11 mouse cellular contexts compared by ENCODE assay signal in genomic region chr1:182520938-182521500, GRCm38 (mm10). TPM values are rescaled to one million over a fixed set of nuclear protein-coding genes. Genes with fewer than 3 reads are reported as not detected.
DNase-seq lines count a peak whose midpoint lies in the region; ATAC-seq and TF ChIP-seq lines count a peak whose summit lies in the region.
"Had no signal": no experiment of that assay in that cellular context is flagged by ENCODE, and none has a peak within 500 bp of the region (broad histone marks: within the 10 kb centered on the region; RNA-seq: fewer than 3 reads in every experiment).

No protein-coding gene starts in this region.

- H3K4me2 ChIP-seq in heart, embryonic 12.5 days, result no peak overlapping the region
- H3K4me2 ChIP-seq in hindbrain, embryonic 13.5 days, result no peak overlapping the region

- H3K27me3 ChIP-seq in heart, embryonic 12.5 days (replicated peaks), result no peaks in the 10 kb centered on the region
- H3K27me3 ChIP-seq in thymus, adult 2 months (ENCODE audit: control insufficient read depth, insufficient read depth, low read length), result no peaks in the 10 kb centered on the region
- peaks cover 17% of the 10 kb centered on the region for H3K27me3 ChIP-seq in hindbrain, embryonic 13.5 days

- TF ChIP-seq POLR2A in thymus, adult 2 months (IDR thresholded peaks at IDR 0.05; ENCODE audit: control insufficient read depth, extremely low read depth, insufficient read depth, low read length, poor library complexity), result no peak

- no peaks in the 10 kb centered on the region for H3K9me3 ChIP-seq in heart, embryonic 12.5 days (replicated peaks)
- H3K9me3 ChIP-seq in hindbrain, embryonic 13.5 days, result no peaks in the 10 kb centered on the region

- DNase-seq in heart, adult 8-10 months (ENCODE audit: low spot score), result no peak
- peak; percentile 29 for DNase-seq in thymus, adult 2 months
- DNase-seq in thymus, postnatal 10 days (ENCODE audit: low spot score in 2 of 2), result no peak
- peak; percentile 34 for DNase-seq in thymus, postnatal 4 days
- no peak for DNase-seq in left cerebral cortex, adult 9 months (ENCODE audit: low spot score in 2 of 2)

- peak overlapping the region; percentile 50; the same call in 1 of the 2 replicates for H3K9ac ChIP-seq in heart, embryonic 12.5 days
- H3K9ac ChIP-seq in hindbrain, embryonic 13.5 days, result no peak overlapping the region; the same call in 1 of the 2 replicates

- no peak for TF ChIP-seq CTCF in thymus, adult 2 months (IDR thresholded peaks at IDR 0.05; ENCODE audit: borderline replicate concordance, control insufficient read depth, extremely low read depth, insufficient read depth, low read length, poor library complexity)

- H3K27ac ChIP-seq in heart, embryonic 12.5 days (ENCODE audit: poor library complexity, severe bottlenecking), result peak overlapping the region; percentile 74
- peak overlapping the region; percentile 38 for H3K27ac ChIP-seq in thymus, adult 2 months (ENCODE audit: control insufficient read depth, insufficient read depth, low read length)
- no peak overlapping the region for H3K27ac ChIP-seq in hindbrain, embryonic 13.5 days
- H3K27ac ChIP-seq: layer of hippocampus, adult 2 months had no signal

- WGBS in heart, embryonic 12.5 days, result 57% methylated on average over 8 of the region's 8 CpGs
- 51% methylated on average over 8 of the region's 8 CpGs for WGBS in thymus, adult 2 months
- 77% methylated on average over 8 of the region's 8 CpGs for WGBS in hindbrain, embryonic 13.5 days

- ATAC-seq in heart, embryonic 12.5 days (ENCODE audit: insufficient number of reproducible peaks, low FRiP score), result no peak
- peak; percentile 32 for ATAC-seq in inflammation-experienced regulatory T-cells, adult 6 months
- no peak for ATAC-seq in hindbrain, embryonic 13.5 days (ENCODE audit: low FRiP score)

- no peaks in the 10 kb centered on the region for H3K36me3 ChIP-seq in heart, embryonic 12.5 days
- H3K36me3 ChIP-seq in thymus, adult 2 months (ENCODE audit: control insufficient read depth, insufficient read depth, low read length), result no peaks in the 10 kb centered on the region
- H3K36me3 ChIP-seq in hindbrain, embryonic 13.5 days, result no peaks in the 10 kb centered on the region

- peaks cover 41% of the 10 kb centered on the region for H3K4me1 ChIP-seq in heart, embryonic 12.5 days (replicated peaks)
- peaks cover 34% of the 10 kb centered on the region for H3K4me1 ChIP-seq in thymus, adult 2 months (replicated peaks; ENCODE audit: control insufficient read depth, insufficient read depth, low read length)
- peaks cover 11% of the 10 kb centered on the region for H3K4me1 ChIP-seq in hindbrain, embryonic 13.5 days (replicated peaks)

- H3K4me3 ChIP-seq in heart, embryonic 12.5 days, result no peak overlapping the region
- H3K4me3 ChIP-seq in thymus, adult 2 months (ENCODE audit: control insufficient read depth, insufficient read depth, low read length), result no peak overlapping the region
- no peak overlapping the region for H3K4me3 ChIP-seq in hindbrain, embryonic 13.5 days
- H3K4me3 ChIP-seq: layer of hippocampus, adult 2 months had no signal

RNA-seq across cellular contexts. Expression of gene Capn2, which starts 3.6 kb away (rescaled TPM):
- polyA plus RNA-seq in heart, embryonic 12.5 days (2016; fragmentation: Nextera tagmentation; extraction: Ambion mirVana), result 119 and 123 TPM in 2 replicates
- 10 to 100 TPM; 53.7 to 72.8 (median 63.5) TPM for total RNA-seq in heart, adult 8-10 months (2022)
- 19.4 and 23.3 TPM in 2 replicates for polyA plus RNA-seq in thymus, adult 2 months (2012; rRNA removed)
- polyA plus RNA-seq in inflammation-experienced regulatory T-cells, adult 6 months (2017; shearing (Covaris generic)), result 10 to 100 TPM; 24.1 to 68.6 (median 38.1) TPM
- polyA plus RNA-seq in hindbrain, embryonic 13.5 days (2015; fragmentation: Nextera tagmentation; extraction: Ambion mirVana), result 85.0 and 85.8 TPM in 2 replicates

RNA-seq across cellular contexts. Expression of gene Capn8, which starts 43.8 kb away (rescaled TPM):
- polyA plus RNA-seq in heart, embryonic 12.5 days (2016; fragmentation: Nextera tagmentation; extraction: Ambion mirVana), result not detected in 2 replicates
- not detected for total RNA-seq in heart, adult 8-10 months (2022)
- 0.08 and 0.12 TPM in 2 replicates for polyA plus RNA-seq in thymus, adult 2 months (2012; rRNA removed)
- polyA plus RNA-seq in inflammation-experienced regulatory T-cells, adult 6 months (2017; shearing (Covaris generic)), result not detected
- polyA plus RNA-seq in hindbrain, embryonic 13.5 days (2015; fragmentation: Nextera tagmentation; extraction: Ambion mirVana), result 0.10 TPM in 2 replicates
- total RNA-seq: gastrocnemius, postnatal 36 days; layer of hippocampus, adult 2 months; midbrain, postnatal 0 days had no signal

Comparison
In these comparisons a context has a peak if more than half of its experiments do, and no peak if none do; other contexts are left out.
1. DNase-seq: peak in thymus, adult 2 months (single experiment) and thymus, postnatal 4 days (single experiment); none in heart, adult 8-10 months (single experiment), thymus, postnatal 10 days (0 of 2) and left cerebral cortex, adult 9 months (0 of 2).